Mouse (Mus musculus) cerebellum, adult (tissue): Measurements from ENCODE around the gene Rnh1.
A peak's percentile ranks its signal among the peaks of the same experiment; 100 is the strongest.

Experiments used
- ATAC-seq: cut with Nextera tagmentation; 2 replicates; pipeline ENCODE4 v1.9.2; 2017; ENCODE audit warnings: mild to moderate bottlenecking, moderate library complexity, mixed read lengths; ENCODE audit not compliant: insufficient number of reproducible peaks, low FRiP score, low TSS enrichment

Gene Rnh1

DNA sequence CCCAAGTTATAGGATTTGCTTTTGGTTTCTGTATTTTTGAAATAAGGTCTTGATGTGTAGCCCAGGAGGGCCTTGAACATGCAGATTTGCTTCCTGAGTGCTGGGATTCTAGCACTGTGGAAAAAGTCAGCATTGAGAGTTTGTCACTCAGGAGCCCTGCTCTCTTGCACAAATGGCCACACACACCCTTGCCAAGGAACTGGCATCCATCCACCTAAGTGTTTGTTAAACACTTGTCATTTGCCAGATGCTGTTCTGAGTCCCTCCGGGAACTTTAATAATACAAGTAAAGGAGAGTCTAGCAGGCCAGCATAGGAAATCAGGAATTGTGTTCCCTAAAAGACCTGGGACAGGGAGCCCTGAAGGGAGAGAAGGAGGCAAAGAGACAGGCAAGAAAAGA, 3.4 kb downstream of the Rnh1 start:
- no peak for ATAC-seq

DNA sequence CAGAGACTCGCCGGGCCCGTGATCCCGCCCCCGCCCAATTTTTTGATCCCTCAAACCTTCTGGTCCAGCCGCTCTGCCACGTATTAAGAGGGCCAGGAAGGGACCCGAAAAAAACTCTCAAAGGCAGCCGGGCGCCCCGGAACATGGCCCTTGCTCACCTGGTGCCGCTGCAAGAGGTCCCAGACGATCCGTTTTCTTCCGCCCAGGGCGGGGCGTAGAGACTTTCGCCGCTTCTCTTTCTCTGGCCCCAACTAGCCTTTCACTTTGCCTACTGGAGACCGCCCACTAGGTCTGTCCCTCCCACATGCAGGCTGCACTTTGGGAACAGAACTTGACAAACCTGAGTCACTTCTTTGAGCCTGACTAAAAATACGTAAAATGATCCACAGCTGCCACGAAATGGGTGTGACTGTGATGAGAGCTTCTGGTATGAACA, 4.1 kb downstream of the Rnh1 start:
- no peak for ATAC-seq

DNA sequence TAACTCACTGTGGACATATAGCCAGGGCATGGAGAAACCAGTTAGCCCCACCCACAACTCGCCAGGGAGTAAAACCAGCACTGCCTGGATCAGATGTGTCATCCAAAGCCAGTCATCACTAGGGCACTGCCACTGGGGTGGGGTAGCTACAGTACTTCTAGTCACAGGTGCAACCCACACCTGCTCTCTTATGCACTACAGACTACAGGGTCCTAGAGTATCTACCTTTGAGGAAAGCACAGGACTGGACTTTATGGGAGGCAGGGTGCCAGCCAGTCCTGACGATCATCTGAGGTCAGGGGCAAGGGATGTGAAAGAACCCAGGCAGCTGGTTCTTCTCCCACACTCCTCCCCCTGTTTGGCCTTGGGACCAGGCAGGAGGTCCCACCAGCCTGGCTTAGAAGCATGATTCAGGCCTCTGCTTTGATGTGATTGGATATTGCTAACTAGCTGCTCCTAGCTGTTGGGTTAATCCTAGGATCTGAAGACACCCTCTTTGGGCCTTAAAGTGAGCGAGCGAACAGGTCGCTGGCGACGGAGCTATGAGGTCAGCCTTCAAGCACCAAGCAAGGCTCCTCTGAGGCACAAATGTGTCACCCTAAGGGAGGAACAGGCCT, 4.6 kb downstream of the Rnh1 start:
- ATAC-seq = no peak

DNA sequence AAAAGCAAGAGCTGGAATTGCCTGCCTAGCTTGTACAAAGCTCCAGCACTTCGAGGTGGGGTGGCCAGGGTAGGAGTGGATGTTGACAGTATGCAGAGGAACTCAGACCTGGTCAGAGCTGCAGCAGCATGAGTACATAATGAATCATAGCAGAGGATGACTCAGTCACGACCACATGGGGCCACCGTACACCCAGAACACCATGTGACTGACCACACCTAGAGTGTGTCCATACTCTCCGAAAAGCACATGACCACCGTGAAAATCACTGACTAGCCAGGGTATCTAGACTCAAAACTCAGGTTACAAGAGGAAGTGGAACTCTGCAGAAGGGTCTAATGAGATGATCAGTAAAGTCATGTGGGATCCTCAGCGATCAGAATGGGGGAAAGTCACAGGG, 7.8 kb downstream of the Rnh1 start:
- ATAC-seq = no peak

DNA sequence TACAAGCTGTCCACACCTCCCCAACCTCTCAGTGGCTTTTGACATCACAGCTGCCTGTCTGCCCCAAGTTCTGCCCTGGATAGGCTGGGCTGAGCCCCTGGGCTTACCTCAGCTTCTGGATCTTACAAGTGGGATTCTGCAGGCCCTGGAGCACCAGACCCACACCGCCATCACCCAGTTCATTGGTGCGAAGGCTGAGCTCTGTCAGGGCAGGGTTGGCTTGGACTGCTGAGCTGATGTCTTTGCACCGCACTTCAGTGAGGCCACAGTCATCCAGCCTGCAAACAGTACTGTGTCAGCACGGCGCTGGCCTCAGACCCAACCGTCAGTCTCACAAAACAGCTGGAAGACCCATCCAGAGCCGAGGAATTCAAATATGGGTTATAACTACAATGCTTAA, 8.3 kb downstream of the Rnh1 start:
- ATAC-seq = no peak

DNA sequence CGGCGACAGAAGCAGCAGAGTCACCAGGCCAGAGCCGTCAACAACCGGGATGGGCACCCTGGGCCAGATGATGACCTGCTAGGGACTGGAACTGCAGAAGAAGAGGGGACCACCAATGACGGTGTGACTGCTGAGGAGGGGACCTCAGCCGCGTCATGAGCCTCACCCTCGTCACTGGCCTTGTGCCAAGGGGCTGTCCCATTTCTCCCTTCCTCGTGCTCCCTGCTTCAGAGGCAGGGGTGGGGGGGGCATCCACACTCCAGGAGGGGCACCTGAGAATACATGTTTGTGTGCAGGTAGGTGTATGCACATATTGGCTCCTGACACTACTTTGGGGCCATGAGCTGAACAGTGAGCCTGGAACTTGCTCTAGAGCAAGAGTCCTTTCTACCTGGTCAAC, 17.3 kb downstream of the Rnh1 start:
- ATAC-seq = no peak

DNA sequence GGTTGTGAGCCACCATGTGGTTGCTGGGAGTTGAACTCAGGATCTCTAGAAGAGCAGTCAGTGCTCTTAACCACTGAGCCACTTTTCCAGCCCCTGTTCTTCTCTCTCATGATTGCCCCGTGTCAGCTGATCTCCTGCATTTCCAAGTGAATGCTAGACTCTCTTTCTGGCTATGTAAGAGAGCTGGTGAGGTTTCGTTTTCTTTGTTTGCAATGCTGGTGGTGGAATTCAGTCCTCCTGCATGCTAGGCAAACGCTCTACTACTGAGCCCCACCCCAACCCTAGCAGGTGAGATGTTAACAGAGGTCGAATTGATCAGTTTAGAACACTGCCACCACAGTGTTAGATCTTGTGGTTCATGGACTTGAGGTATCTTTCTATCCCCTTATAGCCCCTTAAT, 24.0 kb downstream of the Rnh1 start:
- no peak for ATAC-seq

DNA sequence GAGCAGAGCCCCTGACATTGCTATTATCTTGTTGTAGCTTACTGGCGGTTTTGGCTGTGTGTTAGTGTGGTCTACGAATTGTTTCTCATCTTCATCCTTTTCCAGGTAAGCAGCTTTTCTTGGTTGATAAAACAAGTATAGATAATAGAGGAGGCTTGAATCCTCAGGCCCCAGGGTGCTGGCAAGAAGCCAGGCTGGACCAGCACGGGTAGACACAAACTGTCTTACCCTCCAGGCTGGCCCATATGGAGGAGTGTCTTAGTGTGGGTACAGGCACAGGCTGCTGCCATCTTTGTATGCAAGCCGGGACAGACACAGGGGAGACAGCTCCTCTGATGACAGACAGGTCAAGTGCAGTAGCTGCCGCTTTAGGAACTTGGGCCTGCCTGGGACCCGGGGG, 25.6 kb downstream of the Rnh1 start:
- ATAC-seq = no peak

DNA sequence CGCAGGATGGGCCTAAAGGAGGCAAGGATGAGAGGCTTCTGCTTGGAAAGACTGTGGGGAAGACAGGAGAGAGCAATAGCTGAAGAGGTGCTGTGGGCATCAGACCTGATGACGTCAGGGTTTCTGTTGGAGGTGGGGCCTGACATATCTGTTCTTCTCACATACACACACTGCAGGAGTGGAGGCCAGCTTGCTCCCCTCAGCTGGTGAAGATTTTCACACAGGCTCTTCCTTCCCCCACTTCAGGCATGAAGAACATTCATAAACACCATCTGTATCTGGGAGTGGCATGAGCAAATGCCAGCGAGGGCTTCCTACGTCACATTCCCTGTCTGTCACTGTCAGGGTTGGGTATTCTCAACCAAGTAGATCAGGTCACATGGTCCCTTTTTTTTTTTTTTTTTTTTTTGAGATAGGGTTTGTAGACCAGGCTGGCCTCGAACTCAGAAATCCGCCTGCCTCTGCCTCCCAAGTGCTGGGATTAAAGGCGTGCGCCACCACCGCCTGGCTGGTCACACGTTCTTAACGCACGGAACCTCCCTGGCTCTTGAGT, 26.5 kb downstream of the Rnh1 start:
- ATAC-seq = no peak

DNA sequence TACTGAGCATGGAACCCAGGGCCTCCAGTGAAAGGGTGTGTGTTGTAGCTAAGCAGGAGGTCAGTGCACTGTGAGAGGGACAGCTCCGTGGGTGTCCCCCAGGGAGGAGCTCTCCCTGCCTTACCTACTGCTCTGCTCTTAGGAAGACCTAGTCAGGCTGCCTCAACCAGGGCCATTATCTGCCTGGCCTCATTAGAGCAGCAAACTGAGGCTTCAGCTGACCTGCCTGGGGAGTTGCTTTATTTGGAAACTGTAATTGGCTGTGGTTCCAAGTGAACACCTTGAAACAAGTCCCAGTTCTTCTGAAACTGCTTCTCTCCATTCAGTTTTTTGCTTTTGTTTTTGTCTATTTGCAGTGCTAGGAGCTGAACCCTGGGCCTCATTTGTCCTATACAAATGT, 27.3 kb downstream of the Rnh1 start:
- peak; percentile 75; the same call in 1 of the 2 replicates for ATAC-seq

DNA sequence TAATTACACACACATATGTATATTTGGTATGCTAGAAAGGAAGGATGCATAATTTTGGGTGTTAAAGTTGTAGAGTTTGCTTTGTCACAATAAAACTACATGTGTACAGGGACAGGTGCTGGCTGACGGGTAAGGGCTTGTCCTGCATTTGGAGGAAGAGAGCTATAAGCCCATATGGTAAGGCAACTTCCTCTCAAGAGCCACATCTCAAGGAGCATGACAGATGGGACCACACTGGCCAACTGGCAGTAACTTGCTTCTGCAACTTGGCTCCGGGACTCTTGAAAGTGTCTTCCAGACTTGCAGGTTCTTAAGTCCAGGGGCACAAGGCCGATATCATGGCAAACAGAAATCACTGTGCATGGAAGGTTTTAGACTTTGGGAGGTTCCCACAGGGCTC, 28.0 kb downstream of the Rnh1 start:
- no peak for ATAC-seq

DNA sequence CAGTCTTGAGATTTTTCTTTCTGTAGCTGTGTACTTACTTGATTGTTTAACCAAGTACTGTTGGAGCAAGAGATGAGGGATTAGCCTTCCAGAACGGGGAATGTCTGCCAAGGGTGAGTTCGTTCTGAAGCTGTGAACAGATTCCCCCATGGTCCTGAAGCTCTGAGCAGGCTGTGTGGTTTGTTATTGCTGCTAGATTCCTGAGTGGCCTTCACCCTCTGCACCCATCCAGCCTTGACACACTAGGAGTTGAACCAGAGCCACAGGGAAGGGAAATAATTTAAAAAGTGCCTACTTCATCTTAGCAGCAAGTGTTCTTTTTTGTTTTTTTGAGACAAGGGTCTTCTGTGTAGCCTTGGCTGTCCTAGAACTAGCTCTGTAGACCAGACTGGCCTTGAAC, 28.8 kb downstream of the Rnh1 start:
- no peak for ATAC-seq

DNA sequence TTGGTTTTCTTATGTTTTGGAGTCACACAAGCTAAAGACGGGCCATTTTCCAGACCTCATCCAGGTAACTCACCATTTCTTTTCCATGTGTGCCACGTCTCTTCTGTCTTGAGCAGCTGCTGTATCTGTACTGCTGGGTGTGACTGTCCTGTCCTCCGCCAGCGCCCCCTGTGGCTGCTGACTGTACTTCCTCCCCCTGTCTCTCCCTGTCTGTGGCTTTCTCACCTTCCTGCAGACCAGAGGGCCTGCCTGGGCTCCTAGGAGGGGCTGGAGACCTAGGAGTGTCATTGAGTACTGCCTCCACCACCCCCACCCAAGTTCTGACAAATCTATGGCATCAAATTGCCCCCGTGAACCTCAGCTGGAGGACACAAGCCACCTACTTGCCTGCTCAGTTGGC, 29.5 kb downstream of the Rnh1 start:
- no peak for ATAC-seq

DNA sequence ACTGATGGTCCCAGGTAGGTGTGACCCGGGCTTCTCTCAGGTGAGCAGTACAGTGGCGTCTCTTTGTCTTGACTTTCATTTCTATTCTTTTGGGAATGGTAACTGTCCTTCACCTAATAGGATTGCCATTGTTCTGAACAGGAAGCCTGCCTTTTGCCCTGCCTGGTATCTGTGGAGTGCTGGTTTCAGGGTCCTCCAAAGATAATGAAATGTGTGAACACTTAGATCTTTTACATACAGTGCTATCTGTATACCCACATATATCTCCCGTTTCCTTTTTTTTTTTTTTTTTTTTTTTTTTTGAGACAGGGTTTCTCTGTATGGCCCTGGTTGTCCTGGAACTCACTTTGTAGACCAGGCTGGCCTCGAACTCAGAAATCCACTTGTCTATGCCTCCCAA, 31.3 kb downstream of the Rnh1 start:
- ATAC-seq = no peak

DNA sequence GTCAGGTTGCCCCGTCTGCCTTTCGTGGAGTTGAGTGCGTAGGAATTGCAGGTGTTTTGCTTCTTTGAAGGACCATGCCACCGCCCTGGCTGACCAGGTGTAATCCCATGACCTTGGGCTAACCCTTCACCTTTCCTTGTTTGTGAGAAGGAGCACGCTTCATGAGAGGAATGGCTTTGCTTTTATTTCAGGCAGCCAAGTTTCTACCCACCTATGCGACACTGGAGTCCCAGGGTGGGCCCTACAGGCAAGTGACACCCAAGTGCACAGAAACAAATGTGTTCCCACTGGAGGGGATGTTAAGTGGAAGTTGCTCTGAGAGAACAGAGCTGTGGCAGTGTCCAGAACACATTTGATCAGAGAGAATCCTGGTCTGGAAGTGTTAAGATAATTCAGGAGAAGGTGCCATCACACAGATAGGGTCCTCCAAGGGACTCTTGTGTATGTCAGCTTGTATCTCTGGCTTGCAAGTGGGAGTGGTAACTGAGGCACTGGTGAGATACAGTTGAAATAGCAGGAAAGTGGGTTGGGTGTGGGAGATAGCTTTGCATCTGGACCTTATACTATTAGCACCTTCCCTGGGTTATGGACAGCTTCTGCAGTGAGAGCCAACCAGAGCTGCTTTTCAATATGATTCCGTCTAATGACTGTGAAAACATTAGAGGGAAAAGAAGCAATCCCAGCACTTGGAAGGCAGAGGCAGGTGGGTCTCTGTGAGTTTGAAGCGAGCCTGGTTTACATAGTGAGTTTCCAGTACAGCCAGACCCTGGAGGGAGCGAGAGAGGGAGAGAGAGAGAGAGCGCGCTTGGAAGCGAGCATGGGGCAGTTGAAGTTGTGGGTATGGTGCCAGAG, 40.5 kb downstream of the Rnh1 start:
- no peak; the same call in 1 of the 2 replicates for ATAC-seq

DNA sequence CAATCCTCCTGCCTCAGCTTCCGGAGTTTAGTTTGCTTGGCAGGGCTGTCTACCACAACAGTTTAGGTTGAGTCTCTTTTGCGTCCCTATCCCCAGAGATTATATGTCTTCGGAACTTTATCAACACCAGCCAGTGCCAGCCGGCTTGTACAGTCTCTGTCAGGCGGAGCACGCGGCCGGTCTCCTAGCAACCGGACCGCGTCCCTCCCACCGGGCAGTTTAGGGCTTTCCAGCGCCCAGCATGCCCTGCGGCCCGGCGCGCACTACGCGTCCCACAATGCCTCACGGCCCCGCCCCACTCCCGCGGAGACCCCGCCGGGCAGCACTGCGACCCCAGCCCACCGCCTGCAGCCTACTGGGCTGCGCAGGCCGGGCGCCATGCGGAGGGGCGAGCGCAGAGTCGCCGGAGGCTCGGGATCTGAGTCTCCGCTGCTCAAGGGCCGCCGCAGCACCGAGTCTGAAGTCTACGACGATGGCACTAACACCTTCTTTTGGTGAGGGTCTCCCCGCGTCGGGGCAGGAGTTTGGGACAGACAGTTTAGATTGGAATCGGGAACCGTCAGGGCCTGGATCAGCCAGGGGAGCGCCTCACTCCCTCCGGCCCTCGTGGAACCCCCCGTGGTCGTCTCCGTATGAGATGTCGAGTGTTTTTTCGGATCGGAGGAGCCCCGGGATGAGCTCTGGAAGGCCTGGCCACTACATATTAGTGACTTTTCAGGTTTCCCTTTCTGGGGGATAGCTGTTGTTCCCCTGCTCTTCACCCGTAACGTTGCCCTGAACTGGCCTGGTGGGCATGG, 41.4 kb downstream of the Rnh1 start:
- ATAC-seq = peak; percentile 92

DNA sequence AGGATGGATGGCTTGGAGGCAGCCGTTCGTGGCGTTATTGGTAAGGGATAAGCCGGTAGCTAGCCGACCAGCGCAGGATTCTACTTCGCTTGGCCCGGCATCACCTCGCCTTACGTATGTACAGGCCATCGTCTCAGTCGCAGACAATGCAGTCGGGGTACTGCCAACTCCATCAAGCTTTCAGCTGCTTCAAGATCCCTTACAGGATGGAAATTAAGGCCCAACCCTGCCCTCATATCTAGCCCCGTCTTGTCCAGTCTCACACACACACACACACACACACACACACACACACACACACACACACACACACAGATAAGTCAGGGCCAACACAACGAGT, 49.2 kb downstream of the Rnh1 start:
- ATAC-seq = no peak

DNA sequence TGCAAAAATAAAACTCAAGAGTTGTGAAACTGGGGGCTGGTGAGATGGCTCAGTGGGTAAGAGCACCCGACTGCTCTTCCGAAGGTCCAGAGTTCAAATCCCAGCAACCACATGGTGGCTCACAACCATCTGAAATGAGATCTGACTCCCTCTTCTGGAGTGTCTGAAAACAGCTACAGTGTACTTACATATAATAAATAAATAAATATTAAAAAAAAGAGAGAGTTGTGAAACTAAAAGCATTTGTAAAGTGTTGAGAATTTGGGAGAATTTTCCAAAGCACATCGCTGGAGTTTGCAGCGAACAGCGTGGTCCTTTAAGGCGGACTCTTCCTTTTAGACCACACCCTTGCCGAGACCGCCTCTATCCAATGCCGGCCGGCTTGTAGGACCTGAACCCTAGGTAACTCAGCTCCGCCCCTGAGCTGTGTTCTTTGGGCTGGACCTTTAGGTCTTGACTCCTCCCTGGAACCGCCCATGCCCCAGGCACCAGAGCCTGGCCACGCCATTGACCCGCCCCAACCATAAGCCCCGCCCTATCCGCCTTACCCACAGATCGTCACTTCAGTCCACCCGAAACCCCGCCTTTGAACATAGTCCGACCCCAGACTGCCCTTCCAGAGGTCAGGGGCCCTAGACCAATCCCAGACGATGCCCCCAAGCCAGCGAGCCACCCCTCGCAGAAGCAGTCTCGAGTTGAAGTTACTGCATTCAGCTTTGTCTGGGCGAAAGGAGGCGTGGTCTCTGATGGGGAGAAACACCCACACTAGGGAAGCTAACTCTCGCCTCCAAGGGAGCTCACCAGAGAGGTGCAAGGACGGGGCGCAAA, 49.8 kb downstream of the Rnh1 start:
- peak; percentile 99 for ATAC-seq

DNA sequence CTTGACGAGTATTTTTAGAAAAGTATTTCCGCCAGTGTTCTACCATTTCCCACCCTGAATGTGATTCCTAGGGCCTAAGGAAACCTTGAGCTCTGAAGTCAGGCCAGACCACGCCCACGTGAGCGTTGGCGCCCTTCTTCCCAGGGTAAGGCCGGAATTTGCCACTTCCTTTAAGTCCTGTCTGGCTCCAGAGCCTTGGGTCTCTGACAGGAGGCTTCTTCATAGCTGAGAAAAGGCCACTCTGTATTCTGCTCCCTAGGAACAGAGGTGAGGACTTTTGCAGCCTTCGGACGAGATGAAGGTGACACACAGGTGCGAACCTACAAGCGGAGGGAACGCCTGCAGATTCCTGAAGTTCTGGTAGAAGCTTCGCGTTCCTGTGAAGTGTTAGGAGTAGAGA, 50.4 kb downstream of the Rnh1 start, which contains the start of gene Ptdss2:
Gene Ptdss2, plus strand, starts transcription at position 138 of the 400 bp plus-strand sequence.
- ATAC-seq = no peak

DNA sequence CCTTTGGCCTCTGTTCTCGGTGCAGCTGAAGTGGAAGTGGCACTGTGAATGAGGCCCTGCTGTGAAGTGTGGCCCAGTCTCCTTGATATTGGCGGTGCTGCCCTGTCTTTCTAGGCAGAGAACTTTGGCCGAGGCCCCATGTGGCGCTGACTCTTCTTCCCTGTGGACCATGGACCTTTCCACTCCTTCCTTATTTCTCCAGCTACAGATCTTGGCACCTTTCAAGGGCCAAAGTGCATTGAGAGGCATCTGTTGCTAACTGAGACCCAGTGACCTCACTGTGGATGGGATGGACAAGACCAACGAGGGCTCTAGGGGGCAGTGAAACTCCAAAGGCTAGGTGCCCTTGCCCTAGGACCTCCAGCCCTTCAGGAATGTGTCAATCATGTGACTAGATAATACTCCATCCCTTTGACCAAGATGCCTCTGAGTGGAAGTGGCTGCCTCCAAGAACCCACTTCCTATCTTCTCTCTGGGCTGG, 51.6 kb downstream of the Rnh1 start:
- ATAC-seq = no peak
